ENCODE assay signal across 20 mouse cellular contexts in the genomic region with DNA sequence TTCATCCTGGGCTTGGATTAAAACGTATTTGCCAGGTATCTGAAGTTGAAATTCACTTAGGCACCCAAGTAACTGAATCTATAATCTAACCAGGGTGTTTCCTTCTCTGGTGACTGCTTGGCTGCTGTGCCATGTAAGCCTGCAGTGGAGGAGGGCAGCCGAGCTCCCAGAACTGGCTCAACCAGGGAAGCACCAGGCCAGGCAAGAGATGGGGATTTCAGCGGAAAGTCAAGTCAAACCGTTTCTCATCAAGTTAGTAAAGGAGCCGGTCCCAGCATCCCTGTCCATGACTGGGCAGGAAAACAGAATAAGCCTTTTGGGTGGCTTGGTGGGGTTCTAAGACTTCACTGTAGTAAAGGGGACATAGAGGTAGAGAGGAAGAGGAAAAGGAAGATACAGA.
DNase-seq lines count a peak whose midpoint lies in the region; ATAC-seq and TF ChIP-seq lines count a peak whose summit lies in the region.
"Had no signal": no experiment of that assay in that cellular context is flagged by ENCODE, and none has a peak within 500 bp of the region (broad histone marks: within the 10 kb centered on the region; RNA-seq: fewer than 3 reads in every experiment).

No protein-coding gene starts in this region.

- H3K9me3 ChIP-seq in forebrain, embryonic 10.5 days: peaks cover 3% of the 10 kb centered on the region; the same call in 1 of the 2 replicates
- no peaks in the 10 kb centered on the region for H3K9me3 ChIP-seq in forebrain, embryonic 13.5 days (replicated peaks)
- H3K9me3 ChIP-seq in hindbrain, embryonic 10.5 days: no peaks in the 10 kb centered on the region
- no peaks in the 10 kb centered on the region for H3K9me3 ChIP-seq in hindbrain, embryonic 16.5 days (ENCODE audit: control insufficient read depth, low read length)
- no peaks in the 10 kb centered on the region for H3K9me3 ChIP-seq in midbrain, embryonic 10.5 days (replicated peaks)
- H3K9me3 ChIP-seq in midbrain, postnatal 0 days (ENCODE audit: low read length): no peaks in the 10 kb centered on the region
- no peaks in the 10 kb centered on the region for H3K9me3 ChIP-seq in embryonic facial prominence, embryonic 10.5 days
- H3K9me3 ChIP-seq: forebrain, embryonic 15.5 days; hindbrain, embryonic 15.5 days; intestine, embryonic 15.5 days had no signal

- no peak for ATAC-seq in forebrain, embryonic 13.5 days
- no peak for ATAC-seq in hindbrain, embryonic 16.5 days
- no peak for ATAC-seq in midbrain, postnatal 0 days (ENCODE audit: low FRiP score)
- ATAC-seq: activated CD4-positive, CD25-positive, alpha-beta regulatory T cell, adult 4 months; forebrain, embryonic 15.5 days; intestine, embryonic 15.5 days had no signal

- no peak overlapping the region for H3K9ac ChIP-seq in forebrain, embryonic 13.5 days
- H3K9ac ChIP-seq in hindbrain, embryonic 16.5 days (ENCODE audit: low read depth, low read length): no peak overlapping the region
- no peak overlapping the region for H3K9ac ChIP-seq in midbrain, postnatal 0 days (replicated peaks; ENCODE audit: low read length, poor library complexity, severe bottlenecking)
- H3K9ac ChIP-seq: forebrain, embryonic 15.5 days; hindbrain, embryonic 15.5 days; intestine, embryonic 15.5 days had no signal

- no peak for DNase-seq in forebrain, embryonic 10.5 days (ENCODE audit: extremely low spot score, low spot score)
- DNase-seq in hindbrain, embryonic 10.5 days (ENCODE audit: low spot score): no peak
- no peak for DNase-seq in midbrain, embryonic 10.5 days (ENCODE audit: low spot score)
- no peak for DNase-seq in midbrain, postnatal 0 days (ENCODE audit: low spot score)
- no peak for DNase-seq in embryonic facial prominence, embryonic 10.5 days (ENCODE audit: low spot score)
- DNase-seq in gastrocnemius, postnatal 10 days: no peak
- DNase-seq: adrenal gland, adult 8-10 months; adrenal gland, postnatal 25 days; cerebellum, adult 11-12 months; cerebellum, adult 8-10 months; cerebellum, postnatal 10 days; cerebellum, postnatal 36 days; embryo, embryonic 11 days; gastrocnemius, postnatal 36 days had no signal

- no peak overlapping the region for H3K4me3 ChIP-seq in forebrain, embryonic 10.5 days
- no peak overlapping the region for H3K4me3 ChIP-seq in forebrain, embryonic 13.5 days
- H3K4me3 ChIP-seq in hindbrain, embryonic 10.5 days: no peak overlapping the region
- no peak overlapping the region for H3K4me3 ChIP-seq in hindbrain, embryonic 16.5 days (ENCODE audit: low read length)
- no peak overlapping the region for H3K4me3 ChIP-seq in midbrain, embryonic 10.5 days
- no peak overlapping the region for H3K4me3 ChIP-seq in midbrain, postnatal 0 days (ENCODE audit: low read depth, low read length)
- no peak overlapping the region for H3K4me3 ChIP-seq in embryonic facial prominence, embryonic 10.5 days
- H3K4me3 ChIP-seq: forebrain, embryonic 15.5 days; hindbrain, embryonic 15.5 days; intestine, embryonic 15.5 days had no signal

- TF ChIP-seq CTCF in midbrain, postnatal 0 days (IDR thresholded peaks at IDR 0.05): no peak

- H3K27ac ChIP-seq in forebrain, embryonic 10.5 days: peak overlapping the region; percentile 44; the same call in 1 of the 2 replicates
- no peak overlapping the region for H3K27ac ChIP-seq in forebrain, embryonic 13.5 days
- H3K27ac ChIP-seq in hindbrain, embryonic 10.5 days: peak overlapping the region; percentile 75
- no peak overlapping the region for H3K27ac ChIP-seq in hindbrain, embryonic 16.5 days (ENCODE audit: low read depth, low read length)
- peak overlapping the region; percentile 67 for H3K27ac ChIP-seq in midbrain, embryonic 10.5 days (replicated peaks)
- H3K27ac ChIP-seq in midbrain, postnatal 0 days (ENCODE audit: low read depth, low read length): no peak overlapping the region
- peak overlapping the region; percentile 26; the same call in 1 of the 2 replicates for H3K27ac ChIP-seq in embryonic facial prominence, embryonic 10.5 days (replicated peaks)
- H3K27ac ChIP-seq: forebrain, embryonic 15.5 days; hindbrain, embryonic 15.5 days; intestine, embryonic 15.5 days had no signal

- peaks cover 7% of the 10 kb centered on the region for H3K27me3 ChIP-seq in forebrain, embryonic 10.5 days (ENCODE audit: poor library complexity, severe bottlenecking)
- no peaks in the 10 kb centered on the region for H3K27me3 ChIP-seq in forebrain, embryonic 13.5 days
- no peaks in the 10 kb centered on the region for H3K27me3 ChIP-seq in hindbrain, embryonic 10.5 days (ENCODE audit: insufficient read depth, poor library complexity, severe bottlenecking)
- 0 out of 2 replicates have a peak, but pooled peaks cover 2% of the 10 kb centered on the region for H3K27me3 ChIP-seq in hindbrain, embryonic 16.5 days (replicated peaks; ENCODE audit: control insufficient read depth, insufficient read depth, low read length)
- 0 out of 2 replicates have a peak, but pooled peaks cover 4% of the 10 kb centered on the region for H3K27me3 ChIP-seq in midbrain, embryonic 10.5 days (ENCODE audit: low read depth, poor library complexity, severe bottlenecking)
- H3K27me3 ChIP-seq in midbrain, postnatal 0 days (ENCODE audit: insufficient read depth, low read length): 0 out of 2 replicates have a peak, but pooled peaks cover 4% of the 10 kb centered on the region
- peaks cover 20% of the 10 kb centered on the region for H3K27me3 ChIP-seq in embryonic facial prominence, embryonic 10.5 days (replicated peaks; ENCODE audit: low read depth, poor library complexity, severe bottlenecking)
- H3K27me3 ChIP-seq: forebrain, embryonic 15.5 days; hindbrain, embryonic 15.5 days; intestine, embryonic 15.5 days had no signal

- no peak overlapping the region for H3K4me2 ChIP-seq in forebrain, embryonic 13.5 days
- H3K4me2 ChIP-seq in hindbrain, embryonic 16.5 days (ENCODE audit: low read length): no peak overlapping the region
- H3K4me2 ChIP-seq in midbrain, postnatal 0 days (ENCODE audit: low read depth, low read length, poor library complexity, severe bottlenecking): no peak overlapping the region
- H3K4me2 ChIP-seq: forebrain, embryonic 15.5 days; hindbrain, embryonic 15.5 days; intestine, embryonic 15.5 days had no signal

- H3K4me1 ChIP-seq in forebrain, embryonic 10.5 days: peaks cover 80% of the 10 kb centered on the region
- H3K4me1 ChIP-seq in forebrain, embryonic 13.5 days: peaks cover 50% of the 10 kb centered on the region
- H3K4me1 ChIP-seq in hindbrain, embryonic 10.5 days (replicated peaks): peaks cover 84% of the 10 kb centered on the region
- peaks cover 8% of the 10 kb centered on the region; the same call in 1 of the 2 replicates for H3K4me1 ChIP-seq in hindbrain, embryonic 16.5 days (ENCODE audit: control insufficient read depth, insufficient read depth, low read depth, low read length)
- peaks cover 78% of the 10 kb centered on the region for H3K4me1 ChIP-seq in midbrain, embryonic 10.5 days
- H3K4me1 ChIP-seq in midbrain, postnatal 0 days (ENCODE audit: insufficient read depth, low read length): no peaks in the 10 kb centered on the region
- H3K4me1 ChIP-seq in embryonic facial prominence, embryonic 10.5 days: peaks cover 62% of the 10 kb centered on the region
- H3K4me1 ChIP-seq: intestine, embryonic 15.5 days had no signal

- H3K36me3 ChIP-seq in forebrain, embryonic 10.5 days (replicated peaks): no peaks in the 10 kb centered on the region
- no peaks in the 10 kb centered on the region for H3K36me3 ChIP-seq in forebrain, embryonic 13.5 days (ENCODE audit: poor library complexity, severe bottlenecking)
- H3K36me3 ChIP-seq in hindbrain, embryonic 10.5 days: no peaks in the 10 kb centered on the region
- H3K36me3 ChIP-seq in hindbrain, embryonic 16.5 days (ENCODE audit: control insufficient read depth, insufficient read depth, low read length): no peaks in the 10 kb centered on the region
- H3K36me3 ChIP-seq in midbrain, embryonic 10.5 days: no peaks in the 10 kb centered on the region
- no peaks in the 10 kb centered on the region for H3K36me3 ChIP-seq in midbrain, postnatal 0 days (ENCODE audit: insufficient read depth, low read length)
- H3K36me3 ChIP-seq in embryonic facial prominence, embryonic 10.5 days (replicated peaks): no peaks in the 10 kb centered on the region
- H3K36me3 ChIP-seq: forebrain, embryonic 15.5 days; hindbrain, embryonic 15.5 days; intestine, embryonic 15.5 days had no signal

- WGBS in forebrain, embryonic 10.5 days: 78% methylated on average over 5 of the region's 5 CpGs
- WGBS in forebrain, embryonic 13.5 days: 84% methylated on average over 5 of the region's 5 CpGs
- WGBS in hindbrain, embryonic 10.5 days: 79% methylated on average over 5 of the region's 5 CpGs
- 83% methylated on average over 5 of the region's 5 CpGs for WGBS in hindbrain, embryonic 16.5 days
- WGBS in midbrain, embryonic 10.5 days: 81% methylated on average over 5 of the region's 5 CpGs
- WGBS in midbrain, postnatal 0 days: 85% methylated on average over 5 of the region's 5 CpGs
- WGBS in embryonic facial prominence, embryonic 10.5 days: 78% methylated on average over 5 of the region's 5 CpGs

Comparison
In these comparisons a context has a peak if more than half of its experiments do, and no peak if none do; other contexts are left out.
1. H3K27ac ChIP-seq: peak in forebrain, embryonic 10.5 days (single experiment), hindbrain, embryonic 10.5 days (single experiment), midbrain, embryonic 10.5 days (single experiment) and embryonic facial prominence, embryonic 10.5 days (single experiment); none in forebrain, embryonic 13.5 days (single experiment), hindbrain, embryonic 16.5 days (single experiment) and midbrain, postnatal 0 days (single experiment).